Mouse (Mus musculus): ENCODE measurements around the gene Gm13199. TPM values are rescaled to one million over a fixed set of nuclear protein-coding genes. Genes with fewer than 3 reads are reported as not detected.

The Gm13199 gene
- polyA plus RNA-seq, 1 experiment from 2014 or later, result 1.5 TPM

GRCm38 (mm10) chr2:5851866-5852265 lies 10.9 kb downstream of the Gm13199 start:
- H3K27ac ChIP-seq, result no peak overlapping the region
- peaks cover 1% of the 10 kb centered on the region for H3K4me1 ChIP-seq
- no peak for ATAC-seq (ENCODE audit: insufficient number of reproducible peaks, insufficient read depth, low FRiP score, low TSS enrichment, low read depth)
- 85% methylated on average over 5 of the region's 5 CpGs for WGBS
- no peaks in the 10 kb centered on the region for H3K27me3 ChIP-seq
- peaks cover 23% of the 10 kb centered on the region for H3K36me3 ChIP-seq
- no peak overlapping the region for H3K4me2 ChIP-seq
- H3K4me3 ChIP-seq, result no peak overlapping the region
- no peaks in the 10 kb centered on the region for H3K9me3 ChIP-seq
- H3K9ac ChIP-seq, result no peak overlapping the region

GRCm38 (mm10) chr2:5851116-5851515 lies 11.6 kb downstream of the Gm13199 start:
- whole genome bisulfite sequencing, result 91% methylated on average over 9 of the region's 9 CpGs
- H3K27ac ChIP-seq, result no peak overlapping the region
- H3K27me3 ChIP-seq, result no peaks in the 10 kb centered on the region
- no peaks in the 10 kb centered on the region for H3K9me3 ChIP-seq
- peaks cover 9% of the 10 kb centered on the region for H3K4me1 ChIP-seq
- no peak for ATAC-seq (ENCODE audit: insufficient number of reproducible peaks, insufficient read depth, low FRiP score, low TSS enrichment, low read depth)
- no peak overlapping the region for H3K4me2 ChIP-seq
- H3K36me3 ChIP-seq, result peaks cover 22% of the 10 kb centered on the region
- H3K9ac ChIP-seq, result no peak overlapping the region
- H3K4me3 ChIP-seq, result no peak overlapping the region

GRCm38 (mm10) chr2:5845826-5846225 lies 16.9 kb downstream of the Gm13199 start:
- peak overlapping the region; percentile 62 for H3K4me2 ChIP-seq
- H3K9me3 ChIP-seq, result no peaks in the 10 kb centered on the region
- H3K9ac ChIP-seq, result peak overlapping the region; percentile 87
- H3K27ac ChIP-seq, result peak overlapping the region; percentile 96; the same call in 1 of the 2 replicates
- peaks cover 16% of the 10 kb centered on the region for H3K4me1 ChIP-seq
- H3K27me3 ChIP-seq, result no peaks in the 10 kb centered on the region
- WGBS, result 25% methylated on average over 4 of the region's 4 CpGs
- peaks cover 27% of the 10 kb centered on the region for H3K36me3 ChIP-seq
- no peak for ATAC-seq (ENCODE audit: insufficient number of reproducible peaks, insufficient read depth, low FRiP score, low TSS enrichment, low read depth)
- peak overlapping the region; percentile 60 for H3K4me3 ChIP-seq

- WGBS, result under 1% methylated on average over 53 of the region's 53 CpGs
- Histone ChIP-seq H3K27me3 (no peaks in the 10 kb centered on the region), H3K9ac (peak within 1 kb of the TSS; percentile 87), H3K9me3 (no peaks in the 10 kb centered on the region), H3K4me2 (peak within 1 kb of the TSS; percentile 62), H3K4me3 (peak within 1 kb of the TSS; percentile 60), H3K4me1 (peaks cover 16% of the 10 kb centered on the region), H3K36me3 (peaks cover 33% of the 10 kb centered on the region), H3K27ac (peak within 1 kb of the TSS; percentile 96)
- peak; percentile 92 for ATAC-seq (ENCODE audit: insufficient number of reproducible peaks, insufficient read depth, low FRiP score, low TSS enrichment, low read depth)
Observed at GRCm38 (mm10) chr2:5844873-5845631, 17.7 kb downstream of the Gm13199 start, which contains the start of the genes Nudt5 and Cdc123. Nudt5 (plus strand) TSS chr2:5845019. Cdc123 (minus strand) TSS chr2:5845164.

- peaks cover 16% of the 10 kb centered on the region for H3K4me1 ChIP-seq
- H3K9ac ChIP-seq, result peak overlapping the region; percentile 87
- H3K27me3 ChIP-seq, result no peaks in the 10 kb centered on the region
- peak overlapping the region; percentile 96 for H3K27ac ChIP-seq
- H3K36me3 ChIP-seq, result peaks cover 38% of the 10 kb centered on the region
- 5% methylated on average over 23 of the region's 23 CpGs for WGBS
- no peaks in the 10 kb centered on the region for H3K9me3 ChIP-seq
- peak overlapping the region; percentile 62 for H3K4me2 ChIP-seq
- ATAC-seq (ENCODE audit: insufficient number of reproducible peaks, insufficient read depth, low FRiP score, low TSS enrichment, low read depth), result no peak
- H3K4me3 ChIP-seq, result peak overlapping the region; percentile 60
Observed at GRCm38 (mm10) chr2:5844181-5844872, 18.4 kb downstream of the Gm13199 start.

- 96% methylated on average over 11 of the region's 11 CpGs for WGBS
- no peak overlapping the region for H3K9ac ChIP-seq
- H3K36me3 ChIP-seq, result peaks cover 56% of the 10 kb centered on the region
- H3K4me1 ChIP-seq, result peaks cover 4% of the 10 kb centered on the region
- no peaks in the 10 kb centered on the region for H3K27me3 ChIP-seq
- ATAC-seq (ENCODE audit: insufficient number of reproducible peaks, insufficient read depth, low FRiP score, low TSS enrichment, low read depth), result no peak
- H3K4me3 ChIP-seq, result no peak overlapping the region
- no peak overlapping the region for H3K27ac ChIP-seq
- no peak overlapping the region for H3K4me2 ChIP-seq
- H3K9me3 ChIP-seq, result no peaks in the 10 kb centered on the region
Observed at GRCm38 (mm10) chr2:5840815-5841214, 21.9 kb downstream of the Gm13199 start.

GRCm38 (mm10) chr2:5825265-5825913 lies 37.3 kb downstream of the Gm13199 start:
- no peak for ATAC-seq (ENCODE audit: insufficient number of reproducible peaks, insufficient read depth, low FRiP score, low TSS enrichment, low read depth)
- no peak overlapping the region for H3K4me3 ChIP-seq

GRCm38 (mm10) chr2:5824685-5825084 lies 38.0 kb downstream of the Gm13199 start:
- ATAC-seq (ENCODE audit: insufficient number of reproducible peaks, insufficient read depth, low FRiP score, low TSS enrichment, low read depth), result no peak
- H3K4me2 ChIP-seq, result no peak overlapping the region
- no peak overlapping the region for H3K27ac ChIP-seq
- H3K4me1 ChIP-seq, result no peaks in the 10 kb centered on the region
- peaks cover 51% of the 10 kb centered on the region for H3K36me3 ChIP-seq
- no peaks in the 10 kb centered on the region for H3K9me3 ChIP-seq
- WGBS, result 89% methylated on average over 5 of the region's 5 CpGs
- no peak overlapping the region for H3K4me3 ChIP-seq
- H3K27me3 ChIP-seq, result no peaks in the 10 kb centered on the region
- no peak overlapping the region for H3K9ac ChIP-seq

More at GRCm38 (mm10) chr2:5825265-5825913, 37.3 kb downstream of the Gm13199 start:
- Histone ChIP-seq H3K27me3 (no peaks in the 10 kb centered on the region), H3K27ac (no peak overlapping the region), H3K4me2 (no peak overlapping the region), H3K36me3 (peaks cover 49% of the 10 kb centered on the region), H3K4me1 (no peaks in the 10 kb centered on the region), H3K9me3 (no peaks in the 10 kb centered on the region), H3K9ac (no peak overlapping the region)
- WGBS, result 90% methylated on average over 5 of the region's 5 CpGs

GRCm38 (mm10) chr2:5824213-5824612 lies 38.5 kb downstream of the Gm13199 start:
- Histone ChIP-seq H3K36me3 (peaks cover 53% of the 10 kb centered on the region), H3K4me1 (no peaks in the 10 kb centered on the region), H3K9me3 (no peaks in the 10 kb centered on the region), H3K4me2 (no peak overlapping the region), H3K4me3 (no peak overlapping the region), H3K27ac (no peak overlapping the region), H3K9ac (no peak overlapping the region), H3K27me3 (no peaks in the 10 kb centered on the region)
- ATAC-seq (ENCODE audit: insufficient number of reproducible peaks, insufficient read depth, low FRiP score, low TSS enrichment, low read depth), result no peak
- WGBS, result 22% methylated on average over 1 of the region's 1 CpGs

GRCm38 (mm10) chr2:5822449-5822848 lies 40.3 kb downstream of the Gm13199 start:
- Histone ChIP-seq H3K4me1 (no peaks in the 10 kb centered on the region), H3K36me3 (peaks cover 64% of the 10 kb centered on the region), H3K4me2 (no peak overlapping the region), H3K9me3 (no peaks in the 10 kb centered on the region), H3K27me3 (no peaks in the 10 kb centered on the region), H3K27ac (no peak overlapping the region), H3K4me3 (no peak overlapping the region), H3K9ac (no peak overlapping the region)
- no peak for ATAC-seq (ENCODE audit: insufficient number of reproducible peaks, insufficient read depth, low FRiP score, low TSS enrichment, low read depth)
- WGBS, result 92% methylated on average over 6 of the region's 6 CpGs

- Histone ChIP-seq H3K4me1 (no peaks in the 10 kb centered on the region), H3K27me3 (no peaks in the 10 kb centered on the region), H3K9ac (no peak overlapping the region), H3K4me2 (no peak overlapping the region), H3K36me3 (peaks cover 65% of the 10 kb centered on the region), H3K27ac (no peak overlapping the region), H3K9me3 (no peaks in the 10 kb centered on the region), H3K4me3 (no peak overlapping the region)
- WGBS, result 86% methylated on average over 10 of the region's 10 CpGs
- no peak for ATAC-seq (ENCODE audit: insufficient number of reproducible peaks, insufficient read depth, low FRiP score, low TSS enrichment, low read depth)
Observed at GRCm38 (mm10) chr2:5821264-5821663, 41.5 kb downstream of the Gm13199 start.
